Mouse (Mus musculus): ENCODE measurements around the gene Arhgap28.

Gene Arhgap28

GRCm38 (mm10) chr17:67989716-67990115, 14.2 kb downstream of the Arhgap28 start:
- no peak for DNase-seq (ENCODE audit: low read depth)

GRCm38 (mm10) chr17:67988920-67989621, 14.8 kb downstream of the Arhgap28 start:
- no peak for DNase-seq (ENCODE audit: low read depth)

GRCm38 (mm10) chr17:67985532-67985931, 18.4 kb downstream of the Arhgap28 start:
- DNase-seq (ENCODE audit: low read depth), result no peak

- no peak for DNase-seq (ENCODE audit: low read depth)
Observed at GRCm38 (mm10) chr17:67980573-67980972, 23.3 kb downstream of the Arhgap28 start.

- DNase-seq (ENCODE audit: low read depth), result no peak
Observed at GRCm38 (mm10) chr17:67979248-67979647, 24.7 kb downstream of the Arhgap28 start.

GRCm38 (mm10) chr17:67978786-67979185, 25.1 kb downstream of the Arhgap28 start:
- no peak for DNase-seq (ENCODE audit: low read depth)

- no peak for DNase-seq (ENCODE audit: low read depth)
Observed at GRCm38 (mm10) chr17:67976465-67976864, 27.5 kb downstream of the Arhgap28 start.

- DNase-seq (ENCODE audit: low read depth), result no peak
Observed at GRCm38 (mm10) chr17:67976027-67976426, 27.9 kb downstream of the Arhgap28 start.

GRCm38 (mm10) chr17:67974679-67975078, 29.2 kb downstream of the Arhgap28 start:
- no peak for DNase-seq (ENCODE audit: low read depth)

GRCm38 (mm10) chr17:67966853-67967540, 36.9 kb downstream of the Arhgap28 start:
- no peak for DNase-seq (ENCODE audit: low read depth)

- DNase-seq (ENCODE audit: low read depth), result no peak
Observed at GRCm38 (mm10) chr17:67962858-67963257, 41.1 kb downstream of the Arhgap28 start.

- DNase-seq (ENCODE audit: low read depth), result no peak
Observed at GRCm38 (mm10) chr17:67962020-67962419, 41.9 kb downstream of the Arhgap28 start.

GRCm38 (mm10) chr17:67958909-67959308, 45.0 kb downstream of the Arhgap28 start:
- DNase-seq (ENCODE audit: low read depth), result no peak

GRCm38 (mm10) chr17:67957603-67958002, 46.3 kb downstream of the Arhgap28 start:
- DNase-seq (ENCODE audit: low read depth), result no peak

- no peak for DNase-seq (ENCODE audit: low read depth)
Observed at GRCm38 (mm10) chr17:67955876-67956690, 47.8 kb downstream of the Arhgap28 start.

- DNase-seq (ENCODE audit: low read depth), result no peak
Observed at GRCm38 (mm10) chr17:67954961-67955360, 49.0 kb downstream of the Arhgap28 start.

- DNase-seq (ENCODE audit: low read depth), result no peak
Observed at GRCm38 (mm10) chr17:67950523-67951213, 53.3 kb downstream of the Arhgap28 start.

GRCm38 (mm10) chr17:67948601-67949000, 55.3 kb downstream of the Arhgap28 start:
- DNase-seq (ENCODE audit: low read depth), result no peak

GRCm38 (mm10) chr17:67945453-67945852, 58.5 kb downstream of the Arhgap28 start:
- no peak for DNase-seq (ENCODE audit: low read depth)

GRCm38 (mm10) chr17:67944256-67944655, 59.7 kb downstream of the Arhgap28 start:
- DNase-seq (ENCODE audit: low read depth), result no peak

GRCm38 (mm10) chr17:67941026-67941425, 62.9 kb downstream of the Arhgap28 start:
- no peak for DNase-seq (ENCODE audit: low read depth)

- DNase-seq (ENCODE audit: low read depth), result no peak
Observed at GRCm38 (mm10) chr17:67937050-67937449, 66.9 kb downstream of the Arhgap28 start.
